Mouse (Mus musculus) liver, postnatal 0 days (tissue): ENCODE measurements at regions not wholly inside any gene's neighbourhood (a gene's known extent, or its start where the extent isn't known, plus 50 kb on each side); places are given as distances from the start of the nearest gene placed in this dataset.

ENCODE experiments used
- ATAC-seq: fragments of 200-750 bp; cut with Nextera tagmentation; 2 replicates; pipeline ENCODE4 v1.8.0; 2017; ENCODE audit warnings: mild to moderate bottlenecking, moderate library complexity
- DNase-seq: peaks from one replicate; pipeline ENCODE4 v3.0.0-alpha.2; 2016
- H3K27ac ChIP-seq: fragments of 300-500 bp; sonication (generic); 2 replicates; pipeline ENCODE4 v1.5.1; 2014; ENCODE audit warnings: antibody characterized with exemption, moderate library complexity, mild to moderate bottlenecking, low read depth
- H3K27me3 ChIP-seq: fragments of 300-500 bp; sonication (generic); 2 replicates; pipeline ENCODE4 v1.6.1; 2014; ENCODE audit warnings: low read length, control low read depth, mixed read lengths; ENCODE audit not compliant: insufficient read depth
- H3K36me3 ChIP-seq: fragments of 300-500 bp; sonication (generic); replicated peaks from 2 replicates; pipeline ENCODE4 v1.6.1; 2014; ENCODE audit warnings: mild to moderate bottlenecking, control low read depth, low read length, moderate library complexity, mixed read lengths; ENCODE audit not compliant: insufficient read depth
- H3K4me1 ChIP-seq: fragments of 300-500 bp; sonication (generic); 2 replicates; pipeline ENCODE4 v1.6.1; 2014; ENCODE audit warnings: antibody characterized with exemption, mild to moderate bottlenecking, control low read depth; ENCODE audit not compliant: insufficient read depth
- H3K4me2 ChIP-seq: fragments of 300-500 bp; sonication (generic); 2 replicates; pipeline ENCODE4 v1.6.1; 2014; ENCODE audit warnings: low read depth, mild to moderate bottlenecking, low read length, moderate library complexity, mixed read lengths
- H3K4me3 ChIP-seq: fragments of 300-500 bp; sonication (generic); 2 replicates; pipeline ENCODE4 v1.5.1; 2014; ENCODE audit warnings: low read depth, low read length
- H3K9ac ChIP-seq: fragments of 300-500 bp; sonication (generic); replicated peaks from 2 replicates; pipeline ENCODE4 v1.6.1; 2014; ENCODE audit warnings: mild to moderate bottlenecking, moderate library complexity
- H3K9me3 ChIP-seq: fragments of 300-500 bp; sonication (generic); 2 replicates; pipeline ENCODE4 v1.6.1; 2016; ENCODE audit warnings: mild to moderate bottlenecking, control low read depth, low read length, mixed read lengths
- CTCF ChIP-seq: sonication (generic); IDR thresholded peaks from 2 replicates; pipeline ENCODE4 v1.5.1; 2016; ENCODE audit warnings: antibody characterized with exemption, low read depth
- EP300 ChIP-seq: IDR thresholded peaks from 2 replicates; pipeline ENCODE4 v1.6.1; 2016; ENCODE audit warnings: antibody characterized with exemption, low read depth, mild to moderate bottlenecking
- WGBS: fragments of 180-500 bp; shearing (Covaris S2); extraction: QIAGEN DNeasy Blood & Tissue Kit; methylation state at CpG from one replicate; pipeline ENCODE4 v1.1.7; 2014; ENCODE audit not compliant: insufficient replicate concordance; 5-methylcytosine and 5-hydroxymethylcytosine counted together

- TF ChIP-seq CTCF: no peak
- no peak for TF ChIP-seq EP300
- Histone ChIP-seq H3K9ac (no peak overlapping the region), H3K9me3 (no peaks in the 10 kb centered on the region), H3K27me3 (no peaks in the 10 kb centered on the region), H3K4me3 (no peak overlapping the region), H3K27ac (no peak overlapping the region), H3K36me3 (no peaks in the 10 kb centered on the region), H3K4me2 (no peak overlapping the region), H3K4me1 (no peaks in the 10 kb centered on the region)
- 59% methylated on average over 4 of the region's 4 CpGs for WGBS
- no peak for ATAC-seq
- DNase-seq: no peak
Observed at GRCm38 (mm10) chr13:107141209-107141608, 119.3 kb upstream of the Kif2a start.

GRCm38 (mm10) chr13:107134125-107134524, 112.2 kb upstream of the Kif2a start:
- no peak overlapping the region for H3K4me3 ChIP-seq
- H3K4me1 ChIP-seq: no peaks in the 10 kb centered on the region
- H3K27ac ChIP-seq: no peak overlapping the region
- H3K4me2 ChIP-seq: no peak overlapping the region
- no peaks in the 10 kb centered on the region for H3K27me3 ChIP-seq
- H3K9ac ChIP-seq: no peak overlapping the region
- no peaks in the 10 kb centered on the region for H3K36me3 ChIP-seq
- ATAC-seq (no peak), DNase-seq (no peak)
- H3K9me3 ChIP-seq: no peaks in the 10 kb centered on the region
- TF ChIP-seq EP300: no peak
- no peak for TF ChIP-seq CTCF

GRCm38 (mm10) chr13:107126636-107127035, 104.7 kb upstream of the Kif2a start:
- Histone ChIP-seq H3K9ac (no peak overlapping the region), H3K27me3 (no peaks in the 10 kb centered on the region), H3K27ac (no peak overlapping the region), H3K4me2 (no peak overlapping the region), H3K4me3 (no peak overlapping the region), H3K9me3 (no peaks in the 10 kb centered on the region), H3K4me1 (no peaks in the 10 kb centered on the region), H3K36me3 (no peaks in the 10 kb centered on the region)
- DNase-seq (no peak), ATAC-seq (no peak)
- TF ChIP-seq CTCF (no peak), EP300 (no peak)
- 87% methylated on average over 7 of the region's 7 CpGs for WGBS

- ATAC-seq (no peak), DNase-seq (no peak)
- H3K27me3 ChIP-seq: no peaks in the 10 kb centered on the region
- TF ChIP-seq CTCF (no peak), EP300 (no peak)
- H3K9me3 ChIP-seq: no peaks in the 10 kb centered on the region
- no peaks in the 10 kb centered on the region for H3K4me1 ChIP-seq
- no peak overlapping the region for H3K9ac ChIP-seq
- H3K4me3 ChIP-seq: no peak overlapping the region
- no peaks in the 10 kb centered on the region for H3K36me3 ChIP-seq
- no peak overlapping the region for H3K4me2 ChIP-seq
- H3K27ac ChIP-seq: no peak overlapping the region
- 49% methylated on average over 8 of the region's 8 CpGs for WGBS
Observed at GRCm38 (mm10) chr13:107124130-107124668, 102.3 kb upstream of the Kif2a start.

- DNase-seq: peak; percentile 83
Observed at GRCm38 (mm10) chr13:107113949-107114690, 92.2 kb upstream of the Kif2a start.

GRCm38 (mm10) chr13:107108045-107108444, 86.1 kb upstream of the Kif2a start:
- Histone ChIP-seq H3K9me3 (no peaks in the 10 kb centered on the region), H3K4me2 (no peak overlapping the region), H3K9ac (no peak overlapping the region), H3K4me3 (no peak overlapping the region), H3K27me3 (no peaks in the 10 kb centered on the region), H3K4me1 (no peaks in the 10 kb centered on the region), H3K36me3 (no peaks in the 10 kb centered on the region), H3K27ac (no peak overlapping the region)
- WGBS: 93% methylated on average over 5 of the region's 5 CpGs
- no peak for TF ChIP-seq EP300
- TF ChIP-seq CTCF: no peak
- ATAC-seq (no peak), DNase-seq (no peak)

More at GRCm38 (mm10) chr13:107113949-107114690, 92.2 kb upstream of the Kif2a start:
- no peak for TF ChIP-seq EP300
- peak; percentile 93 for TF ChIP-seq CTCF
- Histone ChIP-seq H3K27me3 (no peaks in the 10 kb centered on the region), H3K36me3 (no peaks in the 10 kb centered on the region), H3K9me3 (no peaks in the 10 kb centered on the region), H3K4me3 (no peak overlapping the region), H3K4me2 (no peak overlapping the region), H3K27ac (no peak overlapping the region), H3K9ac (no peak overlapping the region), H3K4me1 (no peaks in the 10 kb centered on the region)
- ATAC-seq: peak; percentile 21; the same call in 1 of the 2 replicates
- 57% methylated on average over 22 of the region's 22 CpGs for WGBS
